8 mouse cellular contexts compared by ENCODE assay signal in genomic region chr16:18289067-18289588, GRCm38 (mm10). TPM values are rescaled to one million over a fixed set of nuclear protein-coding genes. Genes with fewer than 3 reads are reported as not detected.
A peak's percentile ranks its signal among the peaks of the same experiment; 100 is the strongest.
DNase-seq lines count a peak whose midpoint lies in the region; ATAC-seq and TF ChIP-seq lines count a peak whose summit lies in the region.

Gene Dgcr8, minus strand, starts transcription at chr16:18289246.

- WGBS in hindbrain, embryonic 10.5 days: under 1% methylated on average over 71 of the region's 71 CpGs
- under 1% methylated on average over 53 of the region's 71 CpGs for WGBS in lung, postnatal 0 days

- peak within 1 kb of the TSS; percentile 99 for H3K27ac ChIP-seq in hindbrain, embryonic 10.5 days
- H3K27ac ChIP-seq in lung, postnatal 0 days (ENCODE audit: low read length): peak within 1 kb of the TSS; percentile 86

- H3K4me2 ChIP-seq in lung, postnatal 0 days (replicated peaks; ENCODE audit: low read depth, low read length): peak within 1 kb of the TSS; percentile 82

- peaks cover 36% of the 10 kb centered on the region for H3K36me3 ChIP-seq in hindbrain, embryonic 10.5 days
- peaks cover 2% of the 10 kb centered on the region; the same call in 1 of the 2 replicates for H3K36me3 ChIP-seq in lung, postnatal 0 days (ENCODE audit: insufficient read depth, low read length)

- no peak for TF ChIP-seq EP300 in lung, postnatal 0 days (IDR thresholded peaks at IDR 0.05)

- ATAC-seq in frontal cortex, adult (ENCODE audit: low TSS enrichment): peak; percentile 99
- peak; percentile 99 for ATAC-seq in lung, postnatal 0 days

- no peaks in the 10 kb centered on the region for H3K27me3 ChIP-seq in hindbrain, embryonic 10.5 days (ENCODE audit: insufficient read depth, poor library complexity, severe bottlenecking)
- H3K27me3 ChIP-seq in lung, postnatal 0 days (replicated peaks; ENCODE audit: insufficient read depth, low read length): no peaks in the 10 kb centered on the region

- H3K4me1 ChIP-seq in hindbrain, embryonic 10.5 days (replicated peaks): peaks cover 34% of the 10 kb centered on the region
- peaks cover 5% of the 10 kb centered on the region for H3K4me1 ChIP-seq in lung, postnatal 0 days (ENCODE audit: insufficient read depth, low read depth, low read length)

- peak; percentile 97 for DNase-seq in MN1 (ENCODE audit: low spot score)
- peak; percentile 97 for DNase-seq in cerebellum, adult 9-10 months
- DNase-seq in hindbrain, embryonic 10.5 days (ENCODE audit: low spot score): peak; percentile 99
- DNase-seq in layer of hippocampus, adult 9-11 months: peak; percentile 99
- DNase-seq in lung, postnatal 0 days (ENCODE audit: low spot score): peak; percentile 99
- peak; percentile 95 for DNase-seq in ovary, postnatal 14 days (ENCODE audit: low spot score)
- peak; percentile 99 for DNase-seq in thymus, postnatal 14 days

- peak within 1 kb of the TSS; percentile 80 for H3K9ac ChIP-seq in lung, postnatal 0 days (replicated peaks; ENCODE audit: low read depth)

- no peak for TF ChIP-seq CTCF in lung, postnatal 0 days (IDR thresholded peaks at IDR 0.05)

- H3K4me3 ChIP-seq in hindbrain, embryonic 10.5 days: peak within 1 kb of the TSS; percentile 99
- H3K4me3 ChIP-seq in lung, postnatal 0 days (ENCODE audit: low read depth, low read length): peak within 1 kb of the TSS; percentile 75

- H3K9me3 ChIP-seq in hindbrain, embryonic 10.5 days: no peaks in the 10 kb centered on the region
- H3K9me3 ChIP-seq in lung, postnatal 0 days (ENCODE audit: low read length): no peaks in the 10 kb centered on the region

RNA-seq across cellular contexts. Expression of gene Dgcr8, which starts in this region (rescaled TPM):
- polyA plus RNA-seq in hindbrain, embryonic 10.5 days (2016; fragmentation: Nextera tagmentation; extraction: Ambion mirVana): 37.4 and 45.4 TPM in 2 replicates
- 13.3 and 14.4 TPM in 2 replicates for polyA plus RNA-seq in lung, postnatal 0 days (2015; fragmentation: Nextera tagmentation; extraction: Ambion mirVana)

Comparison
In these comparisons a context has a peak if more than half of its experiments do, and no peak if none do; other contexts are left out.
1. Peak in every context shown above with its lines: DNase-seq, ATAC-seq, H3K4me3 ChIP-seq and H3K27ac ChIP-seq.